30 mouse cellular contexts compared by ENCODE assay signal in genomic region chr9:63609246-63609645, GRCm38 (mm10). TPM values are rescaled to one million over a fixed set of nuclear protein-coding genes. Genes with fewer than 3 reads are reported as not detected.
DNase-seq lines count a peak whose midpoint lies in the region; ATAC-seq lines count a peak whose summit lies in the region.
"Had no signal": no experiment of that assay in that cellular context is flagged by ENCODE, and none has a peak within 500 bp of the region (broad histone marks: within the 10 kb centered on the region; RNA-seq: fewer than 3 reads in every experiment).

No protein-coding gene starts in this region.

- WGBS in limb, embryonic 11.5 days = 80% methylated on average over 8 of the region's 8 CpGs

- ATAC-seq in limb, embryonic 11.5 days (ENCODE audit: insufficient number of reproducible peaks, low FRiP score, low TSS enrichment, low read depth) = no peak
- ATAC-seq: activated CD4-positive, CD25-positive, alpha-beta regulatory T cell, adult 4 months; forebrain, embryonic 14.5 days; intestine, embryonic 16.5 days; liver, embryonic 12.5 days; lung, postnatal 0 days; midbrain, embryonic 13.5 days had no signal

- DNase-seq in gastrocnemius, postnatal 25 days = peak; percentile 27
- DNase-seq in gastrocnemius, adult 8-10 months (ENCODE audit: low spot score in 2 of 2) = no peak
- peak; percentile 7 for DNase-seq in kidney, postnatal 14 days
- DNase-seq in kidney, postnatal 10 days = no peak
- DNase-seq in limb, embryonic 11.5 days (ENCODE audit: low spot score) = no peak
- DNase-seq in adipocyte (ENCODE audit: low spot score) = no peak
- DNase-seq: adrenal gland, adult 8-10 months; cerebellum, adult 8-10 months; cerebellum, postnatal 25 days; heart, adult 2 months; heart, postnatal 4 days; layer of hippocampus, adult 9-11 months; lung, adult 18-20 months; lung, postnatal 4 days had no signal

- no peaks in the 10 kb centered on the region for H3K9me3 ChIP-seq in limb, embryonic 11.5 days (ENCODE audit: control insufficient read depth, low read length)
- H3K9me3 ChIP-seq: heart, embryonic 12.5 days; hindbrain, embryonic 13.5 days; limb, embryonic 13.5 days; liver, embryonic 12.5 days; megakaryocyte, embryonic 14.5 days; midbrain, embryonic 13.5 days; stomach, embryonic 15.5 days had no signal

- no peak overlapping the region for H3K4me2 ChIP-seq in limb, embryonic 11.5 days (ENCODE audit: low read depth, severe bottlenecking)
- H3K4me2 ChIP-seq: heart, embryonic 12.5 days; hindbrain, embryonic 13.5 days; limb, embryonic 13.5 days; liver, embryonic 12.5 days; midbrain, embryonic 13.5 days; stomach, embryonic 15.5 days had no signal

- no peaks in the 10 kb centered on the region; the same call in 1 of the 2 replicates for H3K36me3 ChIP-seq in limb, embryonic 11.5 days (ENCODE audit: control insufficient read depth, insufficient read depth, low read length)
- H3K36me3 ChIP-seq: heart, embryonic 12.5 days; hindbrain, embryonic 13.5 days; limb, embryonic 13.5 days; midbrain, embryonic 13.5 days; stomach, embryonic 15.5 days had no signal

- H3K27ac ChIP-seq in limb, embryonic 11.5 days (replicated peaks; ENCODE audit: low read depth, low read length) = peak overlapping the region; percentile 42; the same call in 1 of the 2 replicates
- H3K27ac ChIP-seq: heart, adult 2 months; hindbrain, embryonic 13.5 days; limb, embryonic 13.5 days; liver, embryonic 12.5 days; midbrain, embryonic 13.5 days; stomach, embryonic 15.5 days had no signal

- peaks cover 57% of the 10 kb centered on the region for H3K4me1 ChIP-seq in limb, embryonic 11.5 days (ENCODE audit: control insufficient read depth, insufficient read depth, low read length)

- no peak overlapping the region for H3K9ac ChIP-seq in limb, embryonic 11.5 days (ENCODE audit: low read length)
- H3K9ac ChIP-seq: heart, embryonic 12.5 days; hindbrain, embryonic 13.5 days; limb, embryonic 13.5 days; liver, embryonic 12.5 days; midbrain, embryonic 13.5 days; stomach, embryonic 15.5 days had no signal

- H3K27me3 ChIP-seq in limb, embryonic 11.5 days (ENCODE audit: control insufficient read depth, insufficient read depth, low read length) = no peaks in the 10 kb centered on the region
- H3K27me3 ChIP-seq: CH12.LX; heart, embryonic 12.5 days; hindbrain, embryonic 13.5 days; limb, embryonic 13.5 days; liver, embryonic 12.5 days; megakaryocyte, embryonic 14.5 days; midbrain, embryonic 13.5 days; stomach, embryonic 15.5 days had no signal

- no peak overlapping the region for H3K4me3 ChIP-seq in limb, embryonic 11.5 days (ENCODE audit: low read depth, low read length)
- H3K4me3 ChIP-seq: heart, adult 2 months; heart, embryonic 12.5 days; hindbrain, embryonic 13.5 days; limb, embryonic 13.5 days; liver, embryonic 12.5 days; midbrain, embryonic 13.5 days; stomach, embryonic 15.5 days had no signal

RNA-seq across cellular contexts. Expression of gene Aagab, which starts 6.8 kb away (rescaled TPM):
- 10 to 100 TPM; 10.1 to 12.4 TPM for total RNA-seq in gastrocnemius, postnatal 25 days (2021)
- 10 to 100 TPM in 3 of 4 experiments, 1 to 10 TPM in 1; 9.9 to 13.6 (median 12.9) TPM for total RNA-seq in gastrocnemius, adult 8-10 months (2022)
- 28.9 and 33.0 TPM in 2 replicates for polyA plus RNA-seq in limb, embryonic 11.5 days (2014; fragmentation: Nextera tagmentation; extraction: Ambion mirVana)

RNA-seq across cellular contexts. Expression of gene Iqch, which starts 7.0 kb away (rescaled TPM):
- not detected for total RNA-seq in gastrocnemius, postnatal 25 days (2021)
- not detected for total RNA-seq in gastrocnemius, adult 8-10 months (2022)
- 0.17 and 0.40 TPM in 2 replicates for polyA plus RNA-seq in limb, embryonic 11.5 days (2014; fragmentation: Nextera tagmentation; extraction: Ambion mirVana)
- total RNA-seq: heart, adult 2 months; heart, postnatal 4 days; left cerebral cortex, postnatal 10 days; monocyte, adult 5-6 weeks had no signal
- polyA plus RNA-seq: activated CD4-positive, CD25-positive, alpha-beta regulatory T cell, adult 4 months; C2C12; embryonic facial prominence, embryonic 11.5 days; intestine, embryonic 16.5 days; liver, embryonic 12.5 days had no signal

Comparison
In these comparisons a context has a peak if more than half of its experiments do, and no peak if none do; other contexts are left out.
1. DNase-seq: peak in gastrocnemius, postnatal 25 days (single experiment) and kidney, postnatal 14 days (single experiment); none in gastrocnemius, adult 8-10 months (0 of 2), kidney, postnatal 10 days (single experiment), limb, embryonic 11.5 days (single experiment) and adipocyte (single experiment).